Mouse (Mus musculus) liver, adult 2 months (tissue): ENCODE data around the gene Lrba.

Experiments used
- CTCF ChIP-seq: fragments of 200-500 bp; IDR thresholded peaks from 2 replicates; pipeline ENCODE4 v1.5.1; 2011; ENCODE audit warnings: low read depth, low read length, control low read depth
- POLR2A ChIP-seq: fragments of 200-500 bp; IDR thresholded peaks from 2 replicates; pipeline ENCODE4 v1.6.1; 2011; ENCODE audit warnings: low read length, control low read depth; ENCODE audit not compliant: insufficient read depth; ENCODE audit errors: extremely low read depth

DNA sequence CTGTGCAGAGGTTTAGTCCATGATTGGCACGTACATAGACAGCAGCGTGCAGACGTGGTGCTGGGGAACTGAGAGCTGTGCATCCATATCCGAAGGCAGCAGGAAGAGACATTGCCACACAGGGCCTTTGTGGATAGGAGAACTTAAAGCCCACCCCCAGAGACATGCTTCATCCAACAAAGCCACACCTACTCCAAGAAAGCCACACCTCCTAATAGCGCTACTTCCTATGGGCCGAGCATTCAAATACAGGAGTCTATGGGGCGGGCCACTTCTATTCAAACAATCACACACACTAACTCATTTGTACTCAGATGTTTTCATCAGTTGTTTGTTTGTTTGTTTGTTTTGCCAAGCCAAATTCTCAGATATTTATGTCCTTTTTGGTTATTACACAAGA lies 39.9 kb upstream of the Lrba start:
- TF ChIP-seq POLR2A (no peak), CTCF (no peak)
